Mouse (Mus musculus) C2C12 (cell line): ENCODE results near the gene Phb. TPM values are rescaled to one million over a fixed set of nuclear protein-coding genes. Genes with fewer than 3 reads are reported as not detected.

Source experiments
- H3K27me3 ChIP-seq: one replicate; pipeline ENCODE4 v1.6.1; 2011; ENCODE audit not compliant: control insufficient read depth, insufficient read depth, insufficient read length
- H3K36me3 ChIP-seq: one replicate; pipeline ENCODE4 v1.6.1; 2011; ENCODE audit not compliant: control insufficient read depth, insufficient read depth
- H3K4me3 ChIP-seq: one replicate; pipeline ENCODE4 v1.5.1; 2011; ENCODE audit warnings: mild to moderate bottlenecking, control low read depth; ENCODE audit not compliant: poor library complexity, insufficient read depth, severe bottlenecking
- H3K79me2 ChIP-seq: one replicate; pipeline ENCODE4 v1.6.1; 2011; ENCODE audit not compliant: control insufficient read depth, insufficient read depth
- H3K79me3 ChIP-seq: one replicate; pipeline ENCODE4 v1.6.1; 2011; ENCODE audit warnings: low read depth, control low read depth
- H3ac ChIP-seq: one replicate; pipeline ENCODE3; 2011; ENCODE audit warnings: low read depth; ENCODE audit not compliant: control insufficient read depth, insufficient read length
- CEBPB ChIP-seq: IDR thresholded peaks from one replicate; pipeline ENCODE4 v1.6.1; 2011; ENCODE audit warnings: low read depth, mild to moderate bottlenecking, control low read depth, moderate library complexity
- CTCF ChIP-seq: IDR thresholded peaks from one replicate; pipeline ENCODE4 v1.5.1; 2011; ENCODE audit not compliant: control insufficient read depth, insufficient read depth, insufficient read length
- FOSL1 ChIP-seq: IDR thresholded peaks from one replicate; pipeline ENCODE4 v1.8.0; 2011; ENCODE audit warnings: mild to moderate bottlenecking, low read length; ENCODE audit not compliant: poor library complexity, insufficient read depth, severe bottlenecking
- MAX ChIP-seq: IDR thresholded peaks from one replicate; pipeline ENCODE4 v1.6.1; 2011; ENCODE audit warnings: mild to moderate bottlenecking, control low read depth
- MYOD1 ChIP-seq: IDR thresholded peaks from one replicate; pipeline ENCODE4 v1.6.1; 2011; ENCODE audit warnings: low read depth; ENCODE audit not compliant: control insufficient read depth, insufficient read length
- MYOG ChIP-seq: IDR thresholded peaks from one replicate; pipeline ENCODE4 v1.6.1; 2011; ENCODE audit not compliant: control insufficient read depth, insufficient read length; ENCODE audit errors: extremely low read depth
- USF1 ChIP-seq: IDR thresholded peaks from one replicate; pipeline ENCODE4 v1.6.1; 2011; ENCODE audit warnings: low read depth, mild to moderate bottlenecking, control low read depth, moderate library complexity
- polyA plus RNA-seq: library from polyadenylated mRNA; unstranded; fragments of >200 nt; fragmentation: generic; extraction: Trizol; gene quantifications from one replicate; pipeline ENCODE4 v1.2.1, GENCODE M21; 2012; ENCODE audit warnings: missing spikeins

Gene Phb
- polyA plus RNA-seq, 1 experiment: 396 TPM

GRCm38 (mm10) chr11:95719356-95719755 lies 52.6 kb downstream of the Phb start:
- H3K27me3 ChIP-seq: no peaks in the 10 kb centered on the region
- peaks cover 36% of the 10 kb centered on the region for H3K79me2 ChIP-seq
- peaks cover 14% of the 10 kb centered on the region for H3K79me3 ChIP-seq
- H3K36me3 ChIP-seq: no peaks in the 10 kb centered on the region
- H3ac ChIP-seq: no peak overlapping the region
- H3K4me3 ChIP-seq: no peak overlapping the region
- TF ChIP-seq MYOD1: no peak
- TF ChIP-seq MAX: no peak
- no peak for TF ChIP-seq MYOG
- no peak for TF ChIP-seq CEBPB
- no peak for TF ChIP-seq CTCF
- no peak for TF ChIP-seq FOSL1
- TF ChIP-seq USF1: no peak

- Histone ChIP-seq H3K4me3 (no peak within 1 kb of the TSS), H3K79me2 (peaks cover 8% of the 10 kb centered on the region), H3ac (no peak within 1 kb of the TSS), H3K27me3 (no peaks in the 10 kb centered on the region), H3K36me3 (no peaks in the 10 kb centered on the region), H3K79me3 (peaks cover 7% of the 10 kb centered on the region)
- TF ChIP-seq CEBPB: no peak
- no peak for TF ChIP-seq MYOD1
- TF ChIP-seq MYOG: no peak
- no peak for TF ChIP-seq USF1
- no peak for TF ChIP-seq CTCF
- no peak for TF ChIP-seq FOSL1
- no peak for TF ChIP-seq MAX
Observed at GRCm38 (mm10) chr11:95723287-95723686, 56.5 kb downstream of the Phb start, which contains the start of gene B130006D01Rik. TSS of gene B130006D01Rik (plus strand) at chr11:95723587.

- Histone ChIP-seq H3K4me3 (no peak overlapping the region), H3K79me2 (peaks cover 17% of the 10 kb centered on the region), H3K36me3 (no peaks in the 10 kb centered on the region), H3K27me3 (no peaks in the 10 kb centered on the region), H3ac (no peak overlapping the region), H3K79me3 (peaks cover 8% of the 10 kb centered on the region)
- TF ChIP-seq CTCF: no peak
- TF ChIP-seq USF1: no peak
- TF ChIP-seq CEBPB: no peak
Observed at GRCm38 (mm10) chr11:95724466-95724865, 57.7 kb downstream of the Phb start.

GRCm38 (mm10) chr11:95726156-95726555 lies 59.4 kb downstream of the Phb start:
- Histone ChIP-seq H3K79me3 (peaks cover 3% of the 10 kb centered on the region), H3K36me3 (no peaks in the 10 kb centered on the region), H3K27me3 (no peaks in the 10 kb centered on the region), H3ac (no peak overlapping the region), H3K4me3 (no peak overlapping the region), H3K79me2 (peaks cover 17% of the 10 kb centered on the region)
- no peak for TF ChIP-seq MYOG
- no peak for TF ChIP-seq FOSL1
- no peak for TF ChIP-seq MYOD1
- TF ChIP-seq MAX: no peak

- H3K4me3 ChIP-seq: no peak overlapping the region
- no peaks in the 10 kb centered on the region for H3K27me3 ChIP-seq
- no peak overlapping the region for H3ac ChIP-seq
- H3K79me3 ChIP-seq: peaks cover 3% of the 10 kb centered on the region
- peaks cover 17% of the 10 kb centered on the region for H3K79me2 ChIP-seq
- H3K36me3 ChIP-seq: no peaks in the 10 kb centered on the region
- TF ChIP-seq MYOD1: no peak
- TF ChIP-seq USF1: no peak
- TF ChIP-seq FOSL1: no peak
- no peak for TF ChIP-seq CEBPB
- no peak for TF ChIP-seq MYOG
- TF ChIP-seq CTCF: no peak
- TF ChIP-seq MAX: no peak
Observed at GRCm38 (mm10) chr11:95727947-95728346, 61.2 kb downstream of the Phb start.

- Histone ChIP-seq H3K27me3 (no peaks in the 10 kb centered on the region), H3K79me3 (peaks cover 3% of the 10 kb centered on the region), H3K36me3 (no peaks in the 10 kb centered on the region), H3K79me2 (peaks cover 8% of the 10 kb centered on the region), H3ac (no peak overlapping the region), H3K4me3 (no peak overlapping the region)
- TF ChIP-seq CTCF (no peak), FOSL1 (no peak), MAX (no peak), CEBPB (no peak), USF1 (no peak), MYOG (no peak), MYOD1 (no peak)
Observed at GRCm38 (mm10) chr11:95728916-95729907, 62.5 kb downstream of the Phb start.

Other genes starting within 250 kb of the Phb start
- 1.2 TPM for gene Nxph3, start 152.4 kb upstream of the Phb start, polyA plus RNA-seq
- gene Ngfr, start 79.2 kb upstream of the Phb start, polyA plus RNA-seq: 0.02 TPM
- gene Zfp652, start 45.7 kb downstream of the Phb start, polyA plus RNA-seq: 4.8 TPM
- gene B130006D01Rik, start 56.6 kb downstream of the Phb start, polyA plus RNA-seq: 0.02 TPM
- gene Phospho1, start 157.5 kb downstream of the Phb start, polyA plus RNA-seq: 98.3 TPM
- 2.7 TPM for gene Gngt2, start 170.3 kb downstream of the Phb start, polyA plus RNA-seq
- gene Abi3, start 175.5 kb downstream of the Phb start, polyA plus RNA-seq: 0.33 TPM
- gene B4galnt2, start 247.9 kb downstream of the Phb start, polyA plus RNA-seq: not detected